Mouse (Mus musculus): ENCODE measurements around the gene Pbx1. TPM values are rescaled to one million over a fixed set of nuclear protein-coding genes. Genes with fewer than 3 reads are reported as not detected.

Gene Pbx1
- total and polyA plus RNA-seq, 2 experiments, result 6.1 to 7.7 TPM

DNA sequence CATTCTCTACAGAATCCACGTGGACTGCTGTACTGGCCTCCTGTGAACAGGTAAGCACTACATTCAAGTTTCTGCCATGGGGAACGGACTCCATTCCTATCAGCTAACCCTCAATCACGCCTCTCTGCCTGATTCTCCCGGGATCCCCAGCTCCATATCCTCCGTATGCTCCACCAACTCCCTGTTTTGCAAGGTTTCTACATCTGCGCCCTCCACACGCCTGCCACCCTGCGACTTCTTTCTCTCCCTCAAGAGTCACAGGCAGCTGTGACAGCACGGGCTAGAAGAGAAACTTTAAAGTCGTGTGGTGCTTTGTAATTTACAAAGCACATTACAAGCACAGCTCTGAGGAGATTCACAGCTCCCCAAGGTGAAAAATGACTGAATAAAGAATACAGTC lies 23.3 kb downstream of the Pbx1 start:
- DNase-seq (ENCODE audit: extremely low read depth, low read depth, low spot score), result no peak
- peaks cover 3% of the 10 kb centered on the region; the same call in 1 of the 2 replicates for H3K36me3 ChIP-seq (ENCODE audit: control insufficient read depth, insufficient read depth, low read length)
- H3K79me2 ChIP-seq (ENCODE audit: control insufficient read depth, insufficient read depth, low read length), result no peaks in the 10 kb centered on the region
- H3K27me3 ChIP-seq (ENCODE audit: control insufficient read depth, insufficient read depth, low read length), result no peaks in the 10 kb centered on the region
- no peak overlapping the region for H3K27ac ChIP-seq (replicated peaks; ENCODE audit: insufficient read depth, low read depth, low read length)
- no peak overlapping the region for H3K9ac ChIP-seq (ENCODE audit: low read depth, low read length)
- WGBS, result 89% methylated on average over 10 of the region's 10 CpGs
- no peaks in the 10 kb centered on the region for H3K4me1 ChIP-seq (ENCODE audit: control insufficient read depth, insufficient read depth, low read length)
- no peak overlapping the region for H3K4me3 ChIP-seq (ENCODE audit: insufficient read depth, low read depth, low read length)
- TF ChIP-seq POLR2A (IDR thresholded peaks at IDR 0.05; ENCODE audit: extremely low read depth, insufficient read depth, low read length) (no peak), CTCF (IDR thresholded peaks at IDR 0.05; ENCODE audit: low read depth, low read length) (no peak)

DNA sequence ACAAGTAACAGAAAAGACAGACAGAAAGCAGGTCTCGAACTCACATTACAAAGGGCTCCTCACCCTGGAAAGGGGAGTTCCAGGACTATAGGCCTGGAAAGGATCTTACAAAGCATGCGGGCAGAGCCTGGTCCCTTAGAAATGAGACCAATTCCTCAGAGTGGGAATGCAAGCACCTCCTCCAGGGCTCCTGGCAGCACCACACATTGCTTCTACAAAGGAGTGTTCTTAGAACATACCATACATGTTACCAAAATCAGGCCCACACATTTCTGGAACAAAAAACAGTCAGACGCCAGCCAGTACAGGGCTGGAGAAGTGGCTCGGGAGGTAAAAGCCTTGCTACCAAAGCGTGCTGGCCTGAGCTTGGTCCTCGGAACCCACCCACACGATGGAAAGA lies 24.1 kb downstream of the Pbx1 start:
- Histone ChIP-seq H3K27me3 (ENCODE audit: control insufficient read depth, insufficient read depth, low read length) (no peaks in the 10 kb centered on the region), H3K4me1 (ENCODE audit: control insufficient read depth, insufficient read depth, low read length) (no peaks in the 10 kb centered on the region), H3K4me3 (ENCODE audit: insufficient read depth, low read depth, low read length) (no peak overlapping the region), H3K36me3 (ENCODE audit: control insufficient read depth, insufficient read depth, low read length) (peaks cover 3% of the 10 kb centered on the region; the same call in 1 of the 2 replicates), H3K79me2 (ENCODE audit: control insufficient read depth, insufficient read depth, low read length) (no peaks in the 10 kb centered on the region), H3K27ac (replicated peaks; ENCODE audit: insufficient read depth, low read depth, low read length) (no peak overlapping the region), H3K9ac (ENCODE audit: low read depth, low read length) (no peak overlapping the region)
- TF ChIP-seq CTCF (IDR thresholded peaks at IDR 0.05; ENCODE audit: low read depth, low read length) (no peak), POLR2A (IDR thresholded peaks at IDR 0.05; ENCODE audit: extremely low read depth, insufficient read depth, low read length) (no peak)
- DNase-seq (ENCODE audit: extremely low read depth, low read depth, low spot score), result no peak
- 93% methylated on average over 7 of the region's 7 CpGs for WGBS

DNA sequence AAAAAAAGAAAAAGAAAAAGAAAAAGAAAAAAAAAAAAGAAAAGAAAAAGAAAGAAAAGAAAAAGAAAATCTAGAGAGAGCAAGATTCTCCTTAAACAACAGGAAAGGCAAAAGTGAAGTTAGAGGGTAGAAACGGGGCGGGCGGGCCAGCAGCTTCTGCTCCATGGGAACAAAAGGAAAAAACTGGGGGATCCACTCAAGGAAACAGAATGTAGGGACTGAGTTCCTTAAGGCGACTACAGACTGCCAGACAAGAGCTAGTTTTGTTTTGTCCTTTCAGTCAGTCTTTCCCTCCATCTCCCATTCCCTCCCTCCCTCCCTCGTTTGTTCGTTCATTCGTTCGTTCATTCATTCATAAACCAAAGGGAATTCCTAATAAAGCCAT lies 25.8 kb downstream of the Pbx1 start:
- TF ChIP-seq POLR2A (IDR thresholded peaks at IDR 0.05; ENCODE audit: extremely low read depth, insufficient read depth, low read length), result no peak
- no peak for TF ChIP-seq CTCF (IDR thresholded peaks at IDR 0.05; ENCODE audit: low read depth, low read length)
- H3K27ac ChIP-seq (replicated peaks; ENCODE audit: insufficient read depth, low read depth, low read length), result no peak overlapping the region
- no peak overlapping the region for H3K9ac ChIP-seq (ENCODE audit: low read depth, low read length)
- no peaks in the 10 kb centered on the region for H3K27me3 ChIP-seq (ENCODE audit: control insufficient read depth, insufficient read depth, low read length)
- H3K4me1 ChIP-seq (ENCODE audit: control insufficient read depth, insufficient read depth, low read length), result no peaks in the 10 kb centered on the region
- H3K36me3 ChIP-seq (ENCODE audit: control insufficient read depth, insufficient read depth, low read length), result peaks cover 3% of the 10 kb centered on the region; the same call in 1 of the 2 replicates
- H3K4me3 ChIP-seq (ENCODE audit: insufficient read depth, low read depth, low read length), result no peak overlapping the region
- WGBS, result 67% methylated on average over 8 of the region's 8 CpGs
- H3K79me2 ChIP-seq (ENCODE audit: control insufficient read depth, insufficient read depth, low read length), result no peaks in the 10 kb centered on the region
- DNase-seq (ENCODE audit: extremely low read depth, low read depth, low spot score), result no peak

DNA sequence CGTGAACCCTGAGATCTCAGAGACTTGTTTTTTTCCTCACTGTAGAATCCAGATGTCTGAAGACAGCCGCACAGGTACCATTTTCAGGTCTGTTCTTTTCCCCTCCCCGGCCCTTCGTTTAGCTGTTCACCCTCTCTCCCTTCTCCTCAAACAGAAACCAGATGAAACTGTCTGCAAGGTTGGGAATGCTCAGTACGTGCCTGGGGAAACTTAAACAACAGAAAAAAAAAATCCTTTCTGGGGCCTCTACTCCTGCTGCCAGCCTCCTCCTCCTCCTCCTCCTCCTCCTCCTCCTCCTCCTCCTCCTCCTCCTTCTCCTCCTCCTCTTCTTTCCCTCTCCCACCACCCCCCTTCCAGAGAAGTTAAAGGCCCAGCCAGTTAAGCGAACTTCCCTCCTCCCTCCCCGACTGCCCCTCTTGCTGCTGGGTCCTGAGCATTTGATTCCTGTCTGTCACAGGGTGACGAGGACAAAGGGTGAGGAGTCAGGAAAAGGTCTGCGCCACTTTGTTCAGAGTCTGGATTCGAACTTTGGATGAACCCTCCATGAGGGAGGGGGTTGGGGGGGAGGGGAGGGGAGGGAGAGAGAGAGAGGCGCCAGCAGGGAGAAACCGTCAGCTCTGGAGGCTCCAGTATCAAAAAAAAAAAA lies 26.3 kb downstream of the Pbx1 start:
- Histone ChIP-seq H3K4me3 (ENCODE audit: insufficient read depth, low read depth, low read length) (no peak overlapping the region), H3K9ac (ENCODE audit: low read depth, low read length) (no peak overlapping the region), H3K27ac (replicated peaks; ENCODE audit: insufficient read depth, low read depth, low read length) (no peak overlapping the region), H3K79me2 (ENCODE audit: control insufficient read depth, insufficient read depth, low read length) (no peaks in the 10 kb centered on the region), H3K36me3 (ENCODE audit: control insufficient read depth, insufficient read depth, low read length) (peaks cover 3% of the 10 kb centered on the region; the same call in 1 of the 2 replicates), H3K27me3 (ENCODE audit: control insufficient read depth, insufficient read depth, low read length) (no peaks in the 10 kb centered on the region), H3K4me1 (ENCODE audit: control insufficient read depth, insufficient read depth, low read length) (no peaks in the 10 kb centered on the region)
- DNase-seq (ENCODE audit: extremely low read depth, low read depth, low spot score), result no peak
- TF ChIP-seq POLR2A (IDR thresholded peaks at IDR 0.05; ENCODE audit: extremely low read depth, insufficient read depth, low read length), result no peak
- no peak for TF ChIP-seq CTCF (IDR thresholded peaks at IDR 0.05; ENCODE audit: low read depth, low read length)
- WGBS, result 66% methylated on average over 10 of the region's 12 CpGs

DNA sequence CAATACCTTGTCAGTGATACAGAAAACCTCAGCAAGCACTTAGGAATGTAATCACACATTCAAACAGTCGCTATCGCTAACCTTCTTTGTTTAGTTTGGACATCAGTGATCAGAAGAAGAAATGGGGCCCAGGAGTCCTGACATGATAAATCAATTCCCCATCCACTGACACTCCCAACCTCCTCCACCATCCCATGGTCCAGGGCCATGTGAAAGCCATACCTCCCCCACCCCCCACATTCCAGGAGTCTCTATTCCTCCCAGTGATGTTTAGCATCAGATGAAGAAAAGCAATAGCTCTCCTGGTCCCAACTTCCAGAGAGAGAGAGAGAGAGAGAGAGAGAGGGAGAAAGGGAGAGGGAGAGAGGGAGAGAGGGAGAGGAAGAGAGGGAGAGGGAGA lies 28.5 kb downstream of the Pbx1 start:
- WGBS, result 96% methylated on average over 2 of the region's 2 CpGs
- Histone ChIP-seq H3K79me2 (ENCODE audit: control insufficient read depth, insufficient read depth, low read length) (no peaks in the 10 kb centered on the region), H3K27me3 (ENCODE audit: control insufficient read depth, insufficient read depth, low read length) (no peaks in the 10 kb centered on the region), H3K27ac (replicated peaks; ENCODE audit: insufficient read depth, low read depth, low read length) (no peak overlapping the region), H3K4me1 (ENCODE audit: control insufficient read depth, insufficient read depth, low read length) (no peaks in the 10 kb centered on the region), H3K36me3 (ENCODE audit: control insufficient read depth, insufficient read depth, low read length) (no peaks in the 10 kb centered on the region), H3K9ac (ENCODE audit: low read depth, low read length) (no peak overlapping the region), H3K4me3 (ENCODE audit: insufficient read depth, low read depth, low read length) (no peak overlapping the region)
- TF ChIP-seq POLR2A (IDR thresholded peaks at IDR 0.05; ENCODE audit: extremely low read depth, insufficient read depth, low read length) (no peak), CTCF (IDR thresholded peaks at IDR 0.05; ENCODE audit: low read depth, low read length) (no peak)
- no peak for DNase-seq (ENCODE audit: extremely low read depth, low read depth, low spot score)

DNA sequence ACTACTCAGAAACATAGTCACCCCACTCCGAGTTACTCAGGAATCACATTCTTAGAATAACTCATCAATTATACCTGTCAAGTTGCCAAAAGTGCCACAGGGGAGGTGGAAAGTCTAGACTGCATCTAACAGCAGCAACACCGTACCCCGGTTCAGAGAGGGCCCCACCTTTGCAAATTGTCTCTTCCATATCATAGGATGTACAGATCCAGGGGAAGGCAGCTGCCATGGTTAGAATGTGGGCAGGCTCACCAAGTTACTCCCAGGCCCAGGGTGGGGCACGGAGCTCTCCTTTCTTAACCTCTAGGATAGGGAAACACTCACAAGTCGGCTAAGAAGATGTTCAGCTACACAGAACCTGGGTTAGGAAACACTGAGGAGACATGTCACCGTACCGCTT lies 29.4 kb downstream of the Pbx1 start:
- TF ChIP-seq CTCF (IDR thresholded peaks at IDR 0.05; ENCODE audit: low read depth, low read length), result no peak
- TF ChIP-seq POLR2A (IDR thresholded peaks at IDR 0.05; ENCODE audit: extremely low read depth, insufficient read depth, low read length), result no peak
- Histone ChIP-seq H3K9ac (ENCODE audit: low read depth, low read length) (no peak overlapping the region), H3K4me1 (ENCODE audit: control insufficient read depth, insufficient read depth, low read length) (no peaks in the 10 kb centered on the region), H3K27ac (replicated peaks; ENCODE audit: insufficient read depth, low read depth, low read length) (no peak overlapping the region), H3K4me3 (ENCODE audit: insufficient read depth, low read depth, low read length) (no peak overlapping the region), H3K27me3 (ENCODE audit: control insufficient read depth, insufficient read depth, low read length) (no peaks in the 10 kb centered on the region), H3K36me3 (ENCODE audit: control insufficient read depth, insufficient read depth, low read length) (no peaks in the 10 kb centered on the region), H3K79me2 (ENCODE audit: control insufficient read depth, insufficient read depth, low read length) (no peaks in the 10 kb centered on the region)
- WGBS, result 83% methylated on average over 7 of the region's 7 CpGs
- DNase-seq (ENCODE audit: extremely low read depth, low read depth, low spot score), result no peak
